Mouse (Mus musculus): ENCODE measurements around the gene Hnrnpa3. TPM values are rescaled to one million over a fixed set of nuclear protein-coding genes. Genes with fewer than 3 reads are reported as not detected.
"Not testable (repeated sequence)": the region's sequence is repeated elsewhere in the genome, so short reads cannot be mapped to it uniquely, and the experiment has no call there.

The Hnrnpa3 gene
- 100 to 1,000 TPM; 279 to 295 TPM for total RNA-seq (2021)

GRCm38 (mm10) chr2:75658727-75659628 lies at the start of gene Hnrnpa3:
TSS of gene Hnrnpa3 (plus strand) at chr2:75659261.
- peak; percentile 99 to 100 for DNase-seq (ENCODE audit: low spot score in 2 of 2)
- intact Hi-C loops (cut with DNase I), result loop anchor here (1.0 to 2.0 kb wide), 2 partner anchors 44 to 48 kb away; no protein-coding TSS in a partner anchor

DNA sequence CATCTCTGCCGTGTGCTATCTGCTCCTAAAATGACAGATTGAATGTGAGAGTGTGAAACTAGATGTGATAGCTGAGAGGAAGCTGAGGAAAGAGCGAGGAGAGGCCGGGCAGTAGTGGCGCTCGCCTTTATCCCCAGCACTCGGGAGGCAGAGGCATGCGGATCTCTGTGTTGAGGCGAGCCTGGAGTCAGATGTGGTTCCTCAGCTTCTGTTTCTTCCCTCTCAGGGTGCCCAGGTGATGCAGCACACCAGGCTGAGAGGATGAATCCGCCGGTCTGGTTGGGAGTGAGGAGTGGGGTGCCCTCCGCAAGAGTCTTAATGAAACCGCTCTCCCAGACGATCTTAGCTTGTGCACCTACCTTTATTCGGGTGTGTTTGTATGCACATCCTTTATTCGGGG lies 49.1 kb upstream of the Hnrnpa3 start:
- intact Hi-C loops (cut with DNase I), result loop anchor here (2.0 to 10.0 kb wide), 4 partner anchors 49 to 357 kb away; partner anchors contain the start of gene Hnrnpa3
- DNase-seq (ENCODE audit: low spot score in 2 of 2), result no peak

DNA sequence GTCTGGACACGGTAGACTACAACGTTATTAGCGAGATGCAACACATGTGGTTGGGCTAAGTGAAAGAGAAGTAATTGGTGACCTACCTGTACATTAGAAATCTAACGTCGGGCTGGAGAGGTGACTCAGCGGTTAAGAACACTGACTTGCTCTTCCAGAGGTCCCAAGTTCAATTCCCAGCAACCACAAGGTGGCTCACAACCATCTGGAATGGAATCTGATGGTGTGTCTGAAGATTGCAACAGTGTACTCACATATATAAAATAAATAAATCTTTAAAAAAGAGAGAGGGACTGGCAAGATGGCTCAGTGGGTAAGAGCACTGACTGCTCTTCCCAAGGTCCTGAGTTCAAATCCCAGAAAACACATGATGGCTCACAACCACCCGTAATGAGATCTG lies 48.5 kb upstream of the Hnrnpa3 start:
- not testable (repeated sequence) for DNase-seq (ENCODE audit: low spot score in 2 of 2)
- intact Hi-C loops (cut with DNase I), result loop anchor here (2.0 kb wide), 1 partner anchor 48 kb away; the partner anchor contains the start of gene Hnrnpa3

GRCm38 (mm10) chr2:75611041-75611805 lies 47.8 kb upstream of the Hnrnpa3 start:
- peak in 1 of 2 experiments; percentile 14 for DNase-seq (ENCODE audit: low spot score in 2 of 2)
- intact Hi-C loops (cut with DNase I), result loop anchor here (2.0 kb wide), 1 partner anchor 48 kb away; the partner anchor contains the start of gene Hnrnpa3

- intact Hi-C loops (cut with DNase I), result no loop called here
- no peak for DNase-seq (ENCODE audit: low spot score in 2 of 2)
Measured at GRCm38 (mm10) chr2:75612006-75612405, 47.1 kb upstream of the Hnrnpa3 start.

DNA sequence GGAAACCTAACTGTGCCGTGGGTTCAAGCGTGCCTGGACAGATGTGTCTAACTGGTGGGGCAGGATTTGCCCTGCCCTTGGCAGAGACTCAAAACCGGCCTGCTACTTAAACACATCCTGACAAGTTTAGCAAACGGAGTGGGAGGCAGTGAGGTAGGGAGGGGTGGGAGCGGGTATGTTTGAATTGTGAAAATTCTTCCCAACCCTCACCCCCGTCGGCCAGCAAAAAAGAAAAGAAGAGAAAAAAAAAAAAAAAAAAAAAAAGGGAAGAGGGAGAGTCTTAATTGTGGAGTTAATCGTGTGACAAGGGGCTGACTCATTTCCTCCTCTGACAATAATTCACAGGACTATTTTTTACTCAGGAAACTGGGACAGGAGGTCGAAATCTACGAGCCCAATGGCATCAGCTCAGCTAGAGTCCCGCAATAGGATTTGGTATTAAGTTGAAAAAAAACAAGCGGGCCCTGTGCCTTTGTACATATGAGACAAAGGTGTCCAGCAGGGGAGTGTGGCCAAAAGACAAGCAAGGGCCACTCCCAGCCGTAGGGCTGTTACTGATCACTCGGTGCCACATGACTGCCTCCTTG lies 46.0 kb upstream of the Hnrnpa3 start:
- no peak for DNase-seq (ENCODE audit: low spot score in 2 of 2)
- intact Hi-C loops (cut with DNase I), result no loop called here

- intact Hi-C loops (cut with DNase I), result no loop called here
- DNase-seq (ENCODE audit: low spot score in 2 of 2), result no peak
Measured at GRCm38 (mm10) chr2:75614577-75614976, 44.5 kb upstream of the Hnrnpa3 start.

- DNase-seq (ENCODE audit: low spot score in 2 of 2), result no peak
- intact Hi-C loops (cut with DNase I), result no loop called here
Measured at GRCm38 (mm10) chr2:75616911-75617310, 42.1 kb upstream of the Hnrnpa3 start.

DNA sequence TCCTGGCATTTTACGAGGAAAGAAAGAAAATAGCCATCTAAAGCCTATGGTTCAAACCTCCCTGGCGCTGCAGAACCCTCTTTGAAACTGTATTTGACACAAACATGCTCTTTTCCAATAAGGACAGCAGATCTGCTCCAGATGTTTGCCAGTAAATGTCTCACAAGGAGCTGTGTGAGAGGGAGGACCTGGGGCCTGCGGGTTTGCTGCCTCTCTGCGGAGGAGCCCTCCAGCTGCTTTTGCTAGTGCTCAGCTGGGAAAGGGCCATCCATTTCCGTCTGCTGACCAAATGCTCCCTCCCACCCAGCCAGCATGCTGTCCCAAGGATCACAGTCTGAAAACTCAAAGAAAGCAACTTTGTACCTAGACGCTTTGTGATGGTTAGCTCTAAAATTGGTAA lies 40.3 kb upstream of the Hnrnpa3 start:
- intact Hi-C loops (cut with DNase I), result no loop called here
- no peak for DNase-seq (ENCODE audit: low spot score in 2 of 2)

GRCm38 (mm10) chr2:75621873-75622654 lies 37.0 kb upstream of the Hnrnpa3 start:
- intact Hi-C loops (cut with DNase I), result no loop called here
- DNase-seq (ENCODE audit: low spot score in 2 of 2), result peak in 1 of 2 experiments; percentile 60

DNA sequence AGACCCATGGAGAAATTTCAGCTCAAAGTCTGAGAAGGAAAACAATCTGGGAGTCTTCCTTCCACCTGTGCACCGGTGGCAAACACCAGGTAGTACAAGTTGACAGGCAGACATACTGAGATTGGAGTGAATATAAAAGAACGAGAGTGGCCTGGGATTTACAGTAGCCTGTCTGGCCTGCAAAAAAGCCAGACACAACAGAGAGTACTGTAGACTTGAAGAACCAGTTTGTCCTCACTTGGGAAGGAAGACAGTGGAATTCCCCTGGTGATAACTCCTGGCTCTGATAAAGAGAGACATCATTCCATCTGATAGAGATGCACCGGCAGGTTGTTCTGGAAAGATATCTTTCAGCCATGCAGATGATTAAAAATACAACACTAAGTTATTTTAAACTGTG lies 34.0 kb upstream of the Hnrnpa3 start:
- intact Hi-C loops (cut with DNase I), result no loop called here
- no peak for DNase-seq (ENCODE audit: low spot score in 2 of 2)

GRCm38 (mm10) chr2:75626597-75627440 lies 32.2 kb upstream of the Hnrnpa3 start:
- DNase-seq (ENCODE audit: low spot score in 2 of 2), result no peak
- intact Hi-C loops (cut with DNase I), result no loop called here

DNA sequence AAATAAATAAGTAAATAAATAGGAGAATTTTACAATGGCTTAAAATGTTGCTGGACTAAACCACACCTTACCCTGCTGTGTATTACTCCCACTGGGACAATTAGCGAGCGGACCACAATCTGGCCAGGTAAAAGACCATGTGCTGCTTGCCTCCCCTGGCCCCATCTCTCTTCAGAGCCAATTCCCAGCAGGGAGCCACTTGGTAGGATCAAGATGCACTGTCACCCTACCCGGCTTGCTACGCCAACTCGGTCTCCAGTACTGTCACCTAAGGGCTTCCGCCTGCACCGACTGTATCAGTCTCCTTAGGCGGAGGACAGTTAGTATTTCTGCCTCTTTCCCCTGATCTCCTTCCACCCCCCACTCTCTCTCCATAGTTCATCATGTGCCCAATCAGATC lies 30.6 kb upstream of the Hnrnpa3 start:
- DNase-seq (ENCODE audit: low spot score in 2 of 2), result no peak
- intact Hi-C loops (cut with DNase I), result no loop called here

- peak in 1 of 2 experiments; percentile 12 for DNase-seq (ENCODE audit: low spot score in 2 of 2)
- intact Hi-C loops (cut with DNase I), result no loop called here
Measured at GRCm38 (mm10) chr2:75631421-75631820, 27.6 kb upstream of the Hnrnpa3 start.

DNA sequence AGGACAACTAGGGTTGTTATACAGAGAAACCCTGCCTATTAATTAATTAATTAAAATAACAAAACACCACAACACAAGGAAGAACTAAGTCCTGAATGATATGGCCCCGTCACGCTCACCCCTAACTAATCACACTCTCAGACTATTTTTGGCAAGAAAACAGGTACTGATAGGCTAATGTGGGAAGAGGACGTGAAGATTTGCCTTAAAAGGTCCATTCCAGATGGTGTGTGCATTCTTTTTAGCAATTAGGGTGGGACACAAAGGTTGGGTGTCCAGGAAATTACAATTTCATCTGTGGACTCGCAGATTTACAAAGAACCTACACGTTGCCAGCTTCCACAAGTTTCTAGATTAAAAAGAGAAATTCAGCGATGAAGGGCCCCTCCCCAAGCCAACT lies 27.0 kb upstream of the Hnrnpa3 start:
- no peak for DNase-seq (ENCODE audit: low spot score in 2 of 2)
- intact Hi-C loops (cut with DNase I), result no loop called here

DNA sequence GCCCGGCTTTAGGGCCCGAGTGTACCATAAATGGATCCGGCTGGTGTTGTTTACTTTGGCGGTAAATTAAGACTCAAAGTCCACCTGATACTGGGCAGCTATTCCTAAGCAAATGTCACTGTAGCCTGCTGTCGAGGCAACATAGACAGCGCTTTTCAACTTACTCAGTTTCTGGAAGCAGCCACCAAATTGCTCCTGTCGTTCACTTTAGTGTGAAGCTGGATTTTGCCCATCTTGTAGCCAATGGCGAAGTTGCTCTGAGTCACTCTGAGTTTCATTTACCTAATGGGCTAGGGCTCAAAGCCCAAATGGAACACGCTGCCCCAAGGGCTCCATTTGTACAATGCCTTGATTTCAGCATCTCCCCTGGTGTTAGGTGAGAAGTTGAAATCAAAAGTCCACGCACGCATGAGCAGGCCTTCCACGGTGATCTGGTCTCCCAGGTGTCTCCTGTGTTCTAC lies 26.3 kb upstream of the Hnrnpa3 start:
- intact Hi-C loops (cut with DNase I), result no loop called here
- no peak for DNase-seq (ENCODE audit: low spot score in 2 of 2)

DNA sequence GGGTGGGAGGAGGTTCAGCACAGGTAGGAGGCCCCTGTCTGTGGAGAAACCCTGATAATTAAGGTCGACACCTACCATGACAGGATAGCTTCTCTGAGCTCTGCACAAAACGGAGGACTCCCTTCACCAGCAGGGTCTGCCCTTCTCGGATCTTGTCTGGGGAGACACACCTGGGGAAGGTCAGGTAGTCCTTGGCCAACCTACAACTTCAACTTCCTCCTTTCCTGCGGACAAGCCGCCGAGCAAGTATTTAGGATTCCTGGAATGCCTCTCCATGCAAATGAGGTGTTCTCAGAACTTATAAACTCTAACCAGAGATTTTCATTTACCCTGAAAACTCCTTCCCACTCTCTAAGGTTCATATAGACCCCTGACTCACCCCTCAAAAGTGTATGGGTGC lies 25.7 kb upstream of the Hnrnpa3 start:
- intact Hi-C loops (cut with DNase I), result no loop called here

DNA sequence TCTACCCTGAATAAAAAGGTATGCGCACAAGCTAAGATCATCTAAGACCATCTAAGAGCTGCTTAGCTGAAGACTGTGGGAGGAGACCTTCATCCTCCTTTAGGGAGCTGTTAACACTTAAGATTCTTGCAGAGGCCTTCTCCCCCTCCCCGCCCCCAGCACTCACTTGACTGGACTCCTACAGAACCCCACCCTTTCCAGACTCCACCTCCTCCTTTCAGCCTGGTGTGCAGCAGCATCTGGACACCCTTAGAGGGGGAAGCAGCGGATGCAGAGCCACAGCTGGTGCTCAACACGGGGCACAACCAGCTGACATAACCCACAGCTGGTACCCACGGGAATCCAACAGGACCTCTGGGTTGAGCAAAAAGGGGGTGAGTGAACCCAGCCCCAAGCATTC lies 25.3 kb upstream of the Hnrnpa3 start:
- no peak for DNase-seq (ENCODE audit: low spot score in 2 of 2)
- intact Hi-C loops (cut with DNase I), result no loop called here

More for the DNA sequence above, 25.7 kb upstream of the Hnrnpa3 start:
- no peak for DNase-seq (ENCODE audit: low spot score in 2 of 2)
